8 mouse cellular contexts compared by ENCODE assay signal in genomic region chr7:6728263-6728931, GRCm38 (mm10). TPM values are rescaled to one million over a fixed set of nuclear protein-coding genes. Genes with fewer than 3 reads are reported as not detected.
DNase-seq lines count a peak whose midpoint lies in the region; ATAC-seq lines count a peak whose summit lies in the region.

No protein-coding gene starts in this region.

- peak overlapping the region; percentile 63 for H3K4me3 ChIP-seq in hindbrain, embryonic 13.5 days
- peak overlapping the region; percentile 64 for H3K4me3 ChIP-seq in lung, embryonic 16.5 days (ENCODE audit: low read length)

- no peaks in the 10 kb centered on the region for H3K4me1 ChIP-seq in hindbrain, embryonic 13.5 days (replicated peaks)
- H3K4me1 ChIP-seq in lung, embryonic 16.5 days (replicated peaks; ENCODE audit: control insufficient read depth, insufficient read depth, low read length) = 0 out of 2 replicates have a peak, but pooled peaks cover 2% of the 10 kb centered on the region

- peaks cover 15% of the 10 kb centered on the region for H3K36me3 ChIP-seq in hindbrain, embryonic 13.5 days
- H3K36me3 ChIP-seq in lung, embryonic 16.5 days (ENCODE audit: control insufficient read depth, insufficient read depth, low read length) = peaks cover 3% of the 10 kb centered on the region; the same call in 1 of the 2 replicates

- peak overlapping the region; percentile 45 for H3K4me2 ChIP-seq in hindbrain, embryonic 13.5 days
- H3K4me2 ChIP-seq in lung, embryonic 16.5 days (ENCODE audit: low read depth, low read length) = peak overlapping the region; percentile 50

- peak; percentile 63 to 68 for DNase-seq in adrenal gland, adult 18-20 months (ENCODE audit: low spot score in 2 of 2)
- DNase-seq in cerebellum, postnatal 14 days = peak; percentile 94
- peak; percentile 64 to 78 for DNase-seq in frontal cortex, postnatal 25 days (ENCODE audit: low spot score in 2 of 2)
- peak; percentile 86 to 96 for DNase-seq in layer of hippocampus, postnatal 14 days (ENCODE audit: low spot score in 2 of 2)
- peak; percentile 95 for DNase-seq in right cerebral cortex, adult 18-20 months

- H3K27ac ChIP-seq in hindbrain, embryonic 13.5 days = peak overlapping the region; percentile 96
- peak overlapping the region; percentile 94 for H3K27ac ChIP-seq in lung, embryonic 16.5 days (ENCODE audit: low read length)

- 52% methylated on average over 19 of the region's 19 CpGs for WGBS in hindbrain, embryonic 13.5 days
- 50% methylated on average over 19 of the region's 19 CpGs for WGBS in lung, embryonic 16.5 days

- 0 out of 2 replicates have a peak overlapping the region, but pooled peaks have one; percentile 51 for H3K9ac ChIP-seq in hindbrain, embryonic 13.5 days
- no peak overlapping the region for H3K9ac ChIP-seq in lung, embryonic 16.5 days (ENCODE audit: low read length)

- H3K27me3 ChIP-seq in hindbrain, embryonic 13.5 days = no peaks in the 10 kb centered on the region
- H3K27me3 ChIP-seq in lung, embryonic 16.5 days (ENCODE audit: control insufficient read depth, insufficient read depth, low read depth, low read length) = no peaks in the 10 kb centered on the region

- H3K9me3 ChIP-seq in hindbrain, embryonic 13.5 days = peaks cover 25% of the 10 kb centered on the region
- peaks cover 26% of the 10 kb centered on the region for H3K9me3 ChIP-seq in lung, embryonic 16.5 days (ENCODE audit: control insufficient read depth, low read length)

- peak; percentile 86 for ATAC-seq in hindbrain, embryonic 13.5 days (ENCODE audit: low FRiP score)
- ATAC-seq in lung, embryonic 16.5 days (ENCODE audit: low read depth) = peak; percentile 82
- no peak for ATAC-seq in CD4-positive, CD25-positive, alpha-beta regulatory T cell, adult 4 months

RNA-seq across cellular contexts. Expression of gene Peg3, which starts 1.8 kb away (rescaled TPM):
- total RNA-seq in adrenal gland, adult 18-20 months (2021) = 10 to 100 TPM; 24.5 to 32.1 TPM
- polyA plus RNA-seq in hindbrain, embryonic 13.5 days (2015; fragmentation: Nextera tagmentation; extraction: Ambion mirVana) = 69.9 and 77.2 TPM in 2 replicates
- 100 to 1,000 TPM; 164 to 197 TPM for total RNA-seq in layer of hippocampus, postnatal 14 days (2021)
- polyA plus RNA-seq in lung, embryonic 16.5 days (2015; fragmentation: Nextera tagmentation; extraction: Ambion mirVana) = 102 and 119 TPM in 2 replicates
- polyA plus RNA-seq in CD4-positive, CD25-positive, alpha-beta regulatory T cell, adult 4 months (2017; shearing (Covaris generic)) = not detected

RNA-seq across cellular contexts. Expression of gene Usp29, which starts 2.0 kb away (rescaled TPM):
- 1 to 10 TPM in 1 of 2 experiments, under 1 TPM in 1; 0.80 to 1.4 TPM for total RNA-seq in adrenal gland, adult 18-20 months (2021)
- 28.7 and 30.2 TPM in 2 replicates for polyA plus RNA-seq in hindbrain, embryonic 13.5 days (2015; fragmentation: Nextera tagmentation; extraction: Ambion mirVana)
- total RNA-seq in layer of hippocampus, postnatal 14 days (2021) = 10 to 100 TPM; 33.7 to 37.1 TPM
- 3.5 and 5.1 TPM in 2 replicates for polyA plus RNA-seq in lung, embryonic 16.5 days (2015; fragmentation: Nextera tagmentation; extraction: Ambion mirVana)
- under 1 TPM in 1 of 2 experiments, not detected in 1; 0.31 TPM for polyA plus RNA-seq in CD4-positive, CD25-positive, alpha-beta regulatory T cell, adult 4 months (2017; shearing (Covaris generic))

RNA-seq across cellular contexts. Expression of gene Zim1, which starts 32.1 kb away (rescaled TPM):
- 1 to 10 TPM; 1.1 to 3.5 TPM for total RNA-seq in adrenal gland, adult 18-20 months (2021)
- polyA plus RNA-seq in hindbrain, embryonic 13.5 days (2015; fragmentation: Nextera tagmentation; extraction: Ambion mirVana) = 2.6 and 3.9 TPM in 2 replicates
- total RNA-seq in layer of hippocampus, postnatal 14 days (2021) = 1 to 10 TPM; 5.6 to 6.8 TPM
- polyA plus RNA-seq in lung, embryonic 16.5 days (2015; fragmentation: Nextera tagmentation; extraction: Ambion mirVana) = 2.0 and 2.5 TPM in 2 replicates
- not detected for polyA plus RNA-seq in CD4-positive, CD25-positive, alpha-beta regulatory T cell, adult 4 months (2017; shearing (Covaris generic))

Comparison
In these comparisons a context has a peak if more than half of its experiments do, and no peak if none do; other contexts are left out.
1. RNA of gene Peg3, which starts 1.8 kb away (polyA plus RNA-seq): 102 to 119 TPM in lung, embryonic 16.5 days and 69.9 to 77.2 TPM in hindbrain, embryonic 13.5 days; not detected in CD4-positive, CD25-positive, alpha-beta regulatory T cell, adult 4 months; every median in the first group is over 10 times any median in the second.
2. Peak in every context shown above with its lines, with median percentiles within 50 percentile points of each other: DNase-seq.